Mouse (Mus musculus): ENCODE results near the gene Pcsk6. TPM values are rescaled to one million over a fixed set of nuclear protein-coding genes. Genes with fewer than 3 reads are reported as not detected.

Pcsk6 gene
- polyA plus RNA-seq, 1 experiment: 1.6 TPM

- WGBS: 85% methylated on average over 13 of the region's 13 CpGs
- Histone ChIP-seq H3K36me3 (ENCODE audit: control insufficient read depth, insufficient read depth, low read length) (no peaks in the 10 kb centered on the region), H3K4me1 (ENCODE audit: control insufficient read depth, insufficient read depth, insufficient read length) (no peaks in the 10 kb centered on the region), H3K4me3 (ENCODE audit: extremely low read depth, insufficient read depth, insufficient read length) (no peak overlapping the region), H3K27me3 (ENCODE audit: control insufficient read depth, insufficient read depth, low read length) (0 out of 2 replicates have a peak, but pooled peaks cover 2% of the 10 kb centered on the region), H3K27ac (ENCODE audit: insufficient read depth, low read length) (no peak overlapping the region)
- TF ChIP-seq POLR2A (IDR thresholded peaks at IDR 0.05; ENCODE audit: low read depth, low read length): no peak
- DNase-seq (ENCODE audit: low read depth in 1 of 2, low spot score in 2 of 2): no peak
Measured at GRCm38 (mm10) chr7:66003865-66004638, 142.5 kb downstream of the Pcsk6 start.

GRCm38 (mm10) chr7:66005066-66005465 is 143.5 kb downstream of the Pcsk6 start:
- no peak for TF ChIP-seq POLR2A (IDR thresholded peaks at IDR 0.05; ENCODE audit: low read depth, low read length)
- TF ChIP-seq CTCF (IDR thresholded peaks at IDR 0.05; ENCODE audit: extremely low read depth, insufficient read depth, insufficient read length, insufficient replicate concordance): no peak
- 0 out of 2 replicates have a peak, but pooled peaks cover 2% of the 10 kb centered on the region for H3K27me3 ChIP-seq (ENCODE audit: control insufficient read depth, insufficient read depth, low read length)
- 82% methylated on average over 10 of the region's 10 CpGs for WGBS
- H3K4me3 ChIP-seq (ENCODE audit: extremely low read depth, insufficient read depth, insufficient read length): no peak overlapping the region
- DNase-seq (ENCODE audit: low read depth in 1 of 2, low spot score in 2 of 2): no peak
- no peak overlapping the region for H3K27ac ChIP-seq (ENCODE audit: insufficient read depth, low read length)
- H3K36me3 ChIP-seq (ENCODE audit: control insufficient read depth, insufficient read depth, low read length): no peaks in the 10 kb centered on the region
- no peaks in the 10 kb centered on the region for H3K4me1 ChIP-seq (ENCODE audit: control insufficient read depth, insufficient read depth, insufficient read length)

GRCm38 (mm10) chr7:66008161-66008891 is 146.8 kb downstream of the Pcsk6 start:
- 0 out of 2 replicates have a peak, but pooled peaks cover 2% of the 10 kb centered on the region for H3K27me3 ChIP-seq (ENCODE audit: control insufficient read depth, insufficient read depth, low read length)
- DNase-seq (ENCODE audit: low read depth in 1 of 2, low spot score in 2 of 2): no peak
- 85% methylated on average over 11 of the region's 11 CpGs for WGBS
- H3K4me3 ChIP-seq (ENCODE audit: extremely low read depth, insufficient read depth, insufficient read length): no peak overlapping the region
- H3K4me1 ChIP-seq (ENCODE audit: control insufficient read depth, insufficient read depth, insufficient read length): no peaks in the 10 kb centered on the region
- H3K27ac ChIP-seq (ENCODE audit: insufficient read depth, low read length): no peak overlapping the region
- H3K36me3 ChIP-seq (ENCODE audit: control insufficient read depth, insufficient read depth, low read length): no peaks in the 10 kb centered on the region
- no peak for TF ChIP-seq POLR2A (IDR thresholded peaks at IDR 0.05; ENCODE audit: low read depth, low read length)
- TF ChIP-seq CTCF (IDR thresholded peaks at IDR 0.05; ENCODE audit: extremely low read depth, insufficient read depth, insufficient read length, insufficient replicate concordance): no peak

GRCm38 (mm10) chr7:66008892-66009273 is 147.3 kb downstream of the Pcsk6 start:
- Histone ChIP-seq H3K27ac (ENCODE audit: insufficient read depth, low read length) (no peak overlapping the region), H3K36me3 (ENCODE audit: control insufficient read depth, insufficient read depth, low read length) (no peaks in the 10 kb centered on the region), H3K27me3 (ENCODE audit: control insufficient read depth, insufficient read depth, low read length) (0 out of 2 replicates have a peak, but pooled peaks cover 2% of the 10 kb centered on the region), H3K4me3 (ENCODE audit: extremely low read depth, insufficient read depth, insufficient read length) (no peak overlapping the region), H3K4me1 (ENCODE audit: control insufficient read depth, insufficient read depth, insufficient read length) (no peaks in the 10 kb centered on the region)
- TF ChIP-seq CTCF (IDR thresholded peaks at IDR 0.05; ENCODE audit: extremely low read depth, insufficient read depth, insufficient read length, insufficient replicate concordance) (no peak), POLR2A (IDR thresholded peaks at IDR 0.05; ENCODE audit: low read depth, low read length) (no peak)
- no peak for DNase-seq (ENCODE audit: low read depth in 1 of 2, low spot score in 2 of 2)
- 90% methylated on average over 16 of the region's 16 CpGs for WGBS

- Histone ChIP-seq H3K4me1 (ENCODE audit: control insufficient read depth, insufficient read depth, insufficient read length) (no peaks in the 10 kb centered on the region), H3K4me3 (ENCODE audit: extremely low read depth, insufficient read depth, insufficient read length) (no peak overlapping the region), H3K27ac (ENCODE audit: insufficient read depth, low read length) (no peak overlapping the region), H3K36me3 (ENCODE audit: control insufficient read depth, insufficient read depth, low read length) (no peaks in the 10 kb centered on the region), H3K27me3 (ENCODE audit: control insufficient read depth, insufficient read depth, low read length) (0 out of 2 replicates have a peak, but pooled peaks cover 2% of the 10 kb centered on the region)
- 69% methylated on average over 6 of the region's 6 CpGs for WGBS
- no peak for DNase-seq (ENCODE audit: low read depth in 1 of 2, low spot score in 2 of 2)
- no peak for TF ChIP-seq POLR2A (IDR thresholded peaks at IDR 0.05; ENCODE audit: low read depth, low read length)
- no peak for TF ChIP-seq CTCF (IDR thresholded peaks at IDR 0.05; ENCODE audit: extremely low read depth, insufficient read depth, insufficient read length, insufficient replicate concordance)
Measured at GRCm38 (mm10) chr7:66010518-66010917, 149.0 kb downstream of the Pcsk6 start.

GRCm38 (mm10) chr7:66027747-66028146 is 166.2 kb downstream of the Pcsk6 start:
- H3K4me3 ChIP-seq (ENCODE audit: extremely low read depth, insufficient read depth, insufficient read length): no peak overlapping the region
- TF ChIP-seq CTCF (IDR thresholded peaks at IDR 0.05; ENCODE audit: extremely low read depth, insufficient read depth, insufficient read length, insufficient replicate concordance): no peak
- no peak for TF ChIP-seq POLR2A (IDR thresholded peaks at IDR 0.05; ENCODE audit: low read depth, low read length)
- H3K4me1 ChIP-seq (ENCODE audit: control insufficient read depth, insufficient read depth, insufficient read length): no peaks in the 10 kb centered on the region
- H3K36me3 ChIP-seq (ENCODE audit: control insufficient read depth, insufficient read depth, low read length): no peaks in the 10 kb centered on the region
- H3K27me3 ChIP-seq (ENCODE audit: control insufficient read depth, insufficient read depth, low read length): no peaks in the 10 kb centered on the region
- H3K27ac ChIP-seq (ENCODE audit: insufficient read depth, low read length): no peak overlapping the region
- 87% methylated on average over 2 of the region's 2 CpGs for WGBS
- no peak for DNase-seq (ENCODE audit: low read depth in 1 of 2, low spot score in 2 of 2)
